Mouse (Mus musculus): Measurements from ENCODE around the gene Ifitm1. TPM values are rescaled to one million over a fixed set of nuclear protein-coding genes. Genes with fewer than 3 reads are reported as not detected.

Gene Ifitm1
- polyA plus RNA-seq, 1 experiment from 2014 or later: 10.2 TPM

DNA sequence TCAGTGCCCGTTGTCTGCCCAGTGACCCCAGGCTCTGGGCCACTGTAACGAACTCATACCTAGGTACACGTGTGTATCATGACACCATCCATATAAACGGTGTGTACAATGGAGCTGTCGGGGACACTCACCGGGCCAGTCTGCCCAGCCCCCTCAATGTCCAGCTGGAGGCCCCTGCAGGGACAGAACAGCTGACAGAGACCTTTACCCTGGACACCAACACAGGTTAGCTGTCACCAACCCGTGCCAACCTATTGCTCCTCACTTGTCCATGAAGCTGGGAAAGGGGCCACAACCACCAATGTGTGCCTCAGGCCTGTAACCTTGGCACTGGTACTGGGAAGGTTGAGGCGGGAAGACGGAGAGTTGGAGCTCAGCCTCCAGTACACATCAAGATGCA lies 24.7 kb upstream of the Ifitm1 start:
- Histone ChIP-seq H3K9ac (replicated peaks) (peak overlapping the region; percentile 54; the same call in 1 of the 2 replicates), H3K27ac (no peak overlapping the region), H3K4me2 (replicated peaks) (peak overlapping the region; percentile 61), H3K9me3 (no peaks in the 10 kb centered on the region), H3K4me1 (replicated peaks) (peaks cover 14% of the 10 kb centered on the region), H3K4me3 (replicated peaks) (peak overlapping the region; percentile 46), H3K36me3 (no peaks in the 10 kb centered on the region), H3K27me3 (peaks cover 4% of the 10 kb centered on the region; the same call in 1 of the 2 replicates)
- WGBS: 67% methylated on average over 9 of the region's 9 CpGs
- no peak for ATAC-seq

DNA sequence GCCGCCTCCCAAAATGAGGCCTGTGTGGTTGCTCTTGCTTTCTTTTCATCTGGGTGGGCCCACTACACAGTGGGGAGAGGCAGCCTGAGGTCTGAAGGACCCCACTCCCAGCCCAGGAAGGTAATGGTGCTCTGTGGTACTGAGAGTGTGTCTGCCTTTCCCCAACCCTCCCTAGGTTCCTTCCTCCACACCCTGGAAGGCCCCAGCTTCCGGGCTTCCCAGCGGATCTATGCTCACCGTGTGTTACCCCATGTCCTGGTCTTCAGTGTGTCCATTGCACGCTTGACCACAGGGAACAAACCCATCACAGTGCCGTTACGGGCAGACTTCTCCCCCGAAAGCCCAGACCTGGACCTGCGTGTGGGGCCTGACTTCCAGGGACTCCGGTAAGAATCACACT lies 24.2 kb upstream of the Ifitm1 start:
- no peak for ATAC-seq
- peaks cover 14% of the 10 kb centered on the region for H3K4me1 ChIP-seq (replicated peaks)
- no peak overlapping the region for H3K4me3 ChIP-seq (replicated peaks)
- H3K9me3 ChIP-seq: no peaks in the 10 kb centered on the region
- peaks cover 4% of the 10 kb centered on the region; the same call in 1 of the 2 replicates for H3K27me3 ChIP-seq
- H3K27ac ChIP-seq: no peak overlapping the region
- 93% methylated on average over 10 of the region's 10 CpGs for WGBS
- no peak overlapping the region for H3K4me2 ChIP-seq (replicated peaks)
- H3K36me3 ChIP-seq: no peaks in the 10 kb centered on the region
- H3K9ac ChIP-seq (replicated peaks): no peak overlapping the region

DNA sequence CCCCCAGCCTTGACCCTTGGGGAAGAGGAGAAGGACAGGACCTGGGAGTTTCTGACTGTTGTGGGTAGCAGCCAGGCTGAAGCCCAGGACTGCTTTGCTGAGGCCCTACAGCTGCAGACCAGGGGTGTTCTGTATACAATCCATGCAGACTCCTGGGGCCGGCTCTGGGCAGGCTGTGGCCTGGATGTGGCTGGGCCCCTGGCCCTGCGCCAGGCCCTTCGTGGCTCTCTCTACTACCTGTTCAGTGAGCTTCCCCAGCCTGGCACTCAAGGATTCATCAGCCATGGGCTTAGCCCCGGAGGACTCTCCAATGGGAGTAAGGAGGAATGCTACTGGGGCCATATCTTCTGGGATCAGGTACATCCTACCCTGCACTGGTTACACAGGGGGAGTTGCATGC lies 23.7 kb upstream of the Ifitm1 start:
- H3K9me3 ChIP-seq: no peaks in the 10 kb centered on the region
- H3K27ac ChIP-seq: no peak overlapping the region
- WGBS: 91% methylated on average over 4 of the region's 4 CpGs
- H3K27me3 ChIP-seq: peaks cover 4% of the 10 kb centered on the region; the same call in 1 of the 2 replicates
- ATAC-seq: no peak
- H3K36me3 ChIP-seq: 0 out of 2 replicates have a peak, but pooled peaks cover 1% of the 10 kb centered on the region
- no peak overlapping the region for H3K4me3 ChIP-seq (replicated peaks)
- no peak overlapping the region for H3K9ac ChIP-seq (replicated peaks)
- peaks cover 14% of the 10 kb centered on the region for H3K4me1 ChIP-seq (replicated peaks)
- no peak overlapping the region for H3K4me2 ChIP-seq (replicated peaks)

DNA sequence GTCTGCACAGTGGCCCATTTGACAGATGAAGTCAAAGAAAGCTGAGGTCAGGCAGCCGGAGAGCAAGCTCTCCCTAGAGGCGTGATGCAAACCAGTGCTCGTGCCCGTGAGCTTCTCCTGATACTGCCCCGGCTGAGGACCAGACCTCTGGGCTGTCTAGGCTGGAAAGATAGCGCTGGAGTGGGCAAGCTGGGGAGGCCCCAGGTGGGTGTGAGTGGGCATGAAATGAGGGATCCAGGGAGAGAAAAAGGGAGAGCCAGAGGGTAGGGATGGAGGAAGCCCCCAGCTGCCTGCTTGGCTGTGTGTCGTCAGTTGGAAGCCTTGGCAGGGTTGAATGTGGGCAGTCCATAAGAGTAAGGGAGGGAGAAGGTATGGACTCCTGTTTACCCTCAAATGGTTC lies 22.8 kb upstream of the Ifitm1 start:
- 89% methylated on average over 7 of the region's 7 CpGs for WGBS
- no peak for ATAC-seq
- H3K4me1 ChIP-seq (replicated peaks): peaks cover 14% of the 10 kb centered on the region

DNA sequence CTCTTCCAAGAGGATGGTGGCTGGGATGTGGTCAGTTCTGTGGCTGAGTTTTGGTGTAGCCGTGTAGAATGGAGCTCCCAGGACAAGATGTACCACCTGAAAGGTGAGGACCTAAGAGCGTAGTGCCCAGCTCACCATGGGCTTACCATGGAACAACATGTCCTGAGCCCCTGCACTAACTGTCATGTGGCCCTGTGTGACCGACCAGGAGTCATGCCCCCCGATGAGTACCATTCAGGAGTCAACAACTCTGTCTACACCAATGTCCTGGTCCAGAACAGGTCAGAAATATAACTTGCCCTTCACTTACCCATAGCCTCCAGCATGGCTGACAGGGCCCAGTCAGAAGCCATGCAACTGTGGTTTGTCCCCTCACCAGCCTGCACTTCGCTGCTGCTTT lies 21.8 kb upstream of the Ifitm1 start:
- Histone ChIP-seq H3K9ac (replicated peaks) (no peak overlapping the region), H3K36me3 (0 out of 2 replicates have a peak, but pooled peaks cover 5% of the 10 kb centered on the region), H3K9me3 (no peaks in the 10 kb centered on the region), H3K4me3 (replicated peaks) (no peak overlapping the region), H3K27ac (no peak overlapping the region), H3K27me3 (no peaks in the 10 kb centered on the region), H3K4me2 (replicated peaks) (no peak overlapping the region), H3K4me1 (replicated peaks) (peaks cover 16% of the 10 kb centered on the region)
- 95% methylated on average over 5 of the region's 5 CpGs for WGBS
- no peak for ATAC-seq

More for the DNA sequence above, 22.8 kb upstream of the Ifitm1 start:
- Histone ChIP-seq H3K27ac (no peak overlapping the region), H3K36me3 (0 out of 2 replicates have a peak, but pooled peaks cover 5% of the 10 kb centered on the region), H3K9me3 (no peaks in the 10 kb centered on the region), H3K4me2 (replicated peaks) (no peak overlapping the region), H3K4me3 (replicated peaks) (no peak overlapping the region), H3K9ac (replicated peaks) (no peak overlapping the region), H3K27me3 (peaks cover 4% of the 10 kb centered on the region; the same call in 1 of the 2 replicates)

DNA sequence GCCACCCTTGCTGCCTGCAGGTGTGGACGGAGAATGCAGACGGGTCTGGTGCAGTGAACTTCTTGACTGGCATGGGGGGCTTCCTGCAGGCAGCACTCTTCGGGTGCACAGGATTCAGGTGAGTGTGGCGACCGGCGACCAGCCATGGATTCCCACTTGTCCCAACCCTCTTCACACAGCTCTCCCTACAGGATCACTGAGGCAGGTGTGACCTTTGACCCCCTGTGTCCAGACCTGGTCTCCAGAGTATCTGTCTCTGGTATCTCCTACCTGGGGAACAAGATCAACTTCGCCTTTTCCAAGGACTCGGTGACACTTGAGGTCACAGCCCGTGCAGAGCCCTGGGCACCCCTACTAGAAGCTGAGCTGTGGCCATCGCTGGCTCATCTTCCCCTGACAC lies 20.7 kb upstream of the Ifitm1 start:
- 87% methylated on average over 10 of the region's 10 CpGs for WGBS
- H3K9me3 ChIP-seq: no peaks in the 10 kb centered on the region
- ATAC-seq: no peak
- no peak overlapping the region for H3K27ac ChIP-seq
- no peak overlapping the region for H3K9ac ChIP-seq (replicated peaks)
- peaks cover 24% of the 10 kb centered on the region for H3K4me1 ChIP-seq (replicated peaks)
- no peak overlapping the region for H3K4me2 ChIP-seq (replicated peaks)
- 0 out of 2 replicates have a peak, but pooled peaks cover 5% of the 10 kb centered on the region for H3K36me3 ChIP-seq
- H3K4me3 ChIP-seq (replicated peaks): no peak overlapping the region
- no peaks in the 10 kb centered on the region for H3K27me3 ChIP-seq

DNA sequence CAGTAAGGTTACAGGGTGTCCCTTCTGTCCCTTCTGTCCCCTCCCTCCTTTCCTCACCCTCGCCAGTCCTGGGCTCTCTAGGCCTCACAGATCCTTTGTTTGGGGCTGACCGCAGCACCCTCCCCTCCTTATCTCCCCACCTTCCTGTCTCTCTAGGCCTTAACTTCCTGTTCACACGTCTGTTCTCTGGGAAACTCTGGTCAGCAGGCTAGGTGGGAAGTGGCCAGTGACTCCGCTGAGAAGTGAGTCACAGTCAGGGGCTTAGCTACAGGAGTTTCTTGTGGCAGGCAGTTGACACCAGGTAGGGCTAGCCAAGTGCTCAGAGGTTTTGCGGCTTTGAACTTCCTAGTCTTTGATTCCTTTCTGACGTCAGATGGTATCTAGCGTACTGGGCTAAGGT lies 20.0 kb upstream of the Ifitm1 start:
- H3K36me3 ChIP-seq: 0 out of 2 replicates have a peak, but pooled peaks cover 5% of the 10 kb centered on the region
- ATAC-seq: no peak
- 75% methylated on average over 7 of the region's 7 CpGs for WGBS
- no peaks in the 10 kb centered on the region for H3K27me3 ChIP-seq
- H3K4me1 ChIP-seq (replicated peaks): peaks cover 19% of the 10 kb centered on the region
- no peak overlapping the region for H3K27ac ChIP-seq
- no peak overlapping the region for H3K4me2 ChIP-seq (replicated peaks)
- no peak overlapping the region for H3K4me3 ChIP-seq (replicated peaks)
- H3K9me3 ChIP-seq: no peaks in the 10 kb centered on the region
- no peak overlapping the region for H3K9ac ChIP-seq (replicated peaks)

DNA sequence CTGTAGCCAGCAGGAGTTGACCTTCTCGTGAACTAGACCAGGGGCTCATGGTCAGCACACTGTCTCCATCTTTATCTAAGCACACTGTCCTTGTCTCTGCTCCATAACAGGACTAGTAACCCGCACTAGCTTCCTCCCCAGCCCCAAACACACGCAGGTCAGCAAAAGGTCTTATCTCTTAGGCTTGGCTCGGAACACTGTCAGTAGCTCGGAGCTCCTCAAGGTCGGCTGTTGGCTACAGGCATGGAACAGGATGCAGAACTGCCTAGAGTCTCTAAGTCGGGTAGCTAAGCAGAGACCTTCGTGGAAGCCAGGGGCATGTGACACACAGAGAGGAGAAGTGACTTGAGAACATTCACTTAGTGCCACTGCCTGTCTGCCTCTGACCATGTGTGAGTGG lies 18.9 kb upstream of the Ifitm1 start:
- peaks cover 14% of the 10 kb centered on the region for H3K4me1 ChIP-seq (replicated peaks)
- no peaks in the 10 kb centered on the region for H3K9me3 ChIP-seq
- ATAC-seq: no peak
- H3K4me2 ChIP-seq (replicated peaks): no peak overlapping the region
- no peaks in the 10 kb centered on the region for H3K27me3 ChIP-seq
- 90% methylated on average over 8 of the region's 8 CpGs for WGBS
- no peak overlapping the region for H3K27ac ChIP-seq
- no peak overlapping the region for H3K9ac ChIP-seq (replicated peaks)
- 0 out of 2 replicates have a peak, but pooled peaks cover 5% of the 10 kb centered on the region for H3K36me3 ChIP-seq
- H3K4me3 ChIP-seq (replicated peaks): no peak overlapping the region

DNA sequence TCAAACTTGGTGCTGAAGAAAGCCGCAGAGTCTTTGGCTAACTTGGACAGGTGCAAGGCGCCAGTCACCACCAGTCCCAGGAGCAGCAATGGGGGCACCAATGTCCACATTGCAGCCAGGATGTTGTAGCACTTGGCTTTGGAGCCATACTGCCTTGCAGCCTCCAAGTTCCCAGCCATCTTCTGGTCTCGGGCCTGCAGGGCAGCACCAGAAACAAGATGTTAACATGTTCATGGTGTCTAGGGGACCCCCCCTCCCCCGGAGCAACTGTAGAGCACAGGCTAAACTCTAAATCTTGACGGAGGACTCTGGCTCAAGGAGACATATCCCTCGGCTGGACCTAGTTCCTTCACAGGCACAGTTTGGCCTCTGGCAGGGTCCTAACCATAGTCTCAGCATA lies 17.8 kb upstream of the Ifitm1 start:
- H3K4me1 ChIP-seq (replicated peaks): peaks cover 16% of the 10 kb centered on the region
- H3K27ac ChIP-seq: no peak overlapping the region
- H3K9me3 ChIP-seq: no peaks in the 10 kb centered on the region
- H3K9ac ChIP-seq (replicated peaks): no peak overlapping the region
- 90% methylated on average over 6 of the region's 6 CpGs for WGBS
- no peak for ATAC-seq
- H3K4me2 ChIP-seq (replicated peaks): no peak overlapping the region
- no peaks in the 10 kb centered on the region for H3K27me3 ChIP-seq
- 0 out of 2 replicates have a peak, but pooled peaks cover 5% of the 10 kb centered on the region for H3K36me3 ChIP-seq
- no peak overlapping the region for H3K4me3 ChIP-seq (replicated peaks)

DNA sequence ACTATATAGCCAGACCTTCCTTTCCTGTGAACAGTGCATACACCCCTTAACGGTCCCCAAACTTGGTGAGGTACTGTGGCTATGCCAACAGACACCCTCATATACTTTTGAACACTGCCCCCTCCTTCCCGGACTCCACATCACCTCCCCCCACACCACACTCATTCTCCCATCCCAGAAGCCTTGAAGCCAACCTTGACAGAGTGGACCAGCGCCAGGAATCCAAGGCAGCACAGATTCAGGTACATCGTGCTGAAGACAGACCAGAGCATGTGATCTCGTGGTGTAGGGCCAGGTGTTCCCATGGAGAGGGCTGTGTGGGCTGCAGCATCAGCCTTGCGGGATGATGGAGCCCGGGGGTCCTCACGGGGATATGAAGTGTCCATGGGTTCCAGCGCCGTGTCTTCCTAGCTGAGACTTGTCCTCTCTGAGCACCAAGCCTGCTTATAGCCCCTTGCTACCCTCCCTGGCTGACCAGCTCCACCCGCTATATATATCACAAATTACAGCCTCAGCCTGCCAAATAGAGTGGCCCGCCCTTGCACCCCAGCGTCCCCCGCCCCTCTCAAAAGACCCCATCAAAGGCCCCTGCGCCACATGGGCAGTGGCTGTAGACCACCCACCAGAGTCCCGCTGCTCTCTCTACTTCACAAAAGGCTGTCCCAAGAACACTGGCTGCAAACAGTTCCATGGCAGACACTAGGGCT lies 17.0 kb upstream of the Ifitm1 start, which contains the start of gene Ifitm5:
Gene Ifitm5, minus strand, starts transcription at position 468 of the 707 bp plus-strand sequence.
- H3K27ac ChIP-seq: no peak within 1 kb of the TSS
- H3K4me2 ChIP-seq (replicated peaks): no peak within 1 kb of the TSS
- peaks cover 23% of the 10 kb centered on the region for H3K4me1 ChIP-seq (replicated peaks)
- 0 out of 2 replicates have a peak, but pooled peaks cover 5% of the 10 kb centered on the region for H3K36me3 ChIP-seq
- WGBS: 78% methylated on average over 16 of the region's 16 CpGs
- ATAC-seq: no peak
- H3K27me3 ChIP-seq: no peaks in the 10 kb centered on the region
- H3K4me3 ChIP-seq (replicated peaks): no peak within 1 kb of the TSS
- H3K9me3 ChIP-seq: no peaks in the 10 kb centered on the region
- no peak within 1 kb of the TSS for H3K9ac ChIP-seq (replicated peaks)

DNA sequence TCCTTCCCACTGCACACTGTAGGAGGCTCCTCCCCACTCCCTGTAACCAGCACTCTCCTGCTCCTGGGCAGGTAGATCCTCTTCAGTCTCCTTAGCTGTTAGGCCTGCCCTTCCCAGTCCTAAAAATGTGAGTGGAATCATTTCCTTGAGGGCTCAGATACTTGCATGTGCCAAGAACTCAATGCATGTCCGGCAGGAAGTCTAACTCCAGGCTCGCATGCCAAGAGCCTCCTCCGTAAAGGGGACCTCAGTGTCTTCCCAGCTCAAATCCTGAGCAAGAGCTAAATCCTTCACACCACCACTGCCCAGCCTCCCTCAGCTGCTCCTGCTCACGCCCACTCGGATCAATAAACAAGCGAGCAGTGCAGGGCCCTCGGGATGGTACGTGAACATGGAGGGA lies 16.0 kb upstream of the Ifitm1 start:
- Histone ChIP-seq H3K27me3 (0 out of 2 replicates have a peak, but pooled peaks cover 2% of the 10 kb centered on the region), H3K36me3 (0 out of 2 replicates have a peak, but pooled peaks cover 5% of the 10 kb centered on the region), H3K9ac (replicated peaks) (no peak overlapping the region), H3K27ac (no peak overlapping the region), H3K4me3 (replicated peaks) (no peak overlapping the region), H3K4me2 (replicated peaks) (no peak overlapping the region), H3K9me3 (no peaks in the 10 kb centered on the region), H3K4me1 (replicated peaks) (peaks cover 28% of the 10 kb centered on the region)
- WGBS: 62% methylated on average over 8 of the region's 8 CpGs
- ATAC-seq: no peak

DNA sequence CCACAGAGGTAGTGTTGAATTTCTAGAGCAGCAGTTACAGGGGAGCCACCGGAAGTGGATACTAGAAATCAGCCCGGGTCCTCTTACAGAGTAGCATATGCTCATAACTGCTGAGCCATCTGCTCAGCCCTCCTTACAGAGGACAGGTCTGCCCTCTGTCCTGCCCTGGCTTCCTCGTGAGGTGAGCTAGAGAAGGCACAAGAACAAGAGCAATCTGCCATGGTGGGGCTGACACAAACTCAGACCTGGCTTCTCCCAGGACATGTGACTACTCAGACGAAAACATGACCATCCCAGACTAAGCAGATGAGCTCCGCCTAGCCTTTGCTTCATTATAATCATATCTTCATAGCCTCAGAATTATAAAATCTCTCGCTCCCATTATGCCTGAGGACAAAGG lies 15.3 kb upstream of the Ifitm1 start:
- H3K9ac ChIP-seq (replicated peaks): no peak overlapping the region
- H3K4me3 ChIP-seq (replicated peaks): no peak overlapping the region
- peaks cover 28% of the 10 kb centered on the region for H3K4me1 ChIP-seq (replicated peaks)
- H3K27me3 ChIP-seq: 0 out of 2 replicates have a peak, but pooled peaks cover 6% of the 10 kb centered on the region
- no peaks in the 10 kb centered on the region for H3K9me3 ChIP-seq
- no peak for ATAC-seq
- WGBS: 79% methylated on average over 6 of the region's 6 CpGs
- H3K27ac ChIP-seq: no peak overlapping the region
- no peak overlapping the region for H3K4me2 ChIP-seq (replicated peaks)
- H3K36me3 ChIP-seq: 0 out of 2 replicates have a peak, but pooled peaks cover 5% of the 10 kb centered on the region

Data from midbrain, embryonic 13.5 days (tissue).